Mouse (Mus musculus): ENCODE results near the gene P2ry14.

GRCm38 (mm10) chr3:59125783-59126555 is 27.4 kb downstream of the P2ry14 start:
- no peak for TF ChIP-seq USF1 (IDR thresholded peaks at IDR 0.05; ENCODE audit: low read depth)
- TF ChIP-seq POLR2A (IDR thresholded peaks at IDR 0.05; ENCODE audit: insufficient read length, low read depth), result no peak
- no peak for TF ChIP-seq E2F4 (IDR thresholded peaks at IDR 0.05; ENCODE audit: insufficient read depth)
- no peak for TF ChIP-seq POLR2AphosphoS2 (IDR thresholded peaks at IDR 0.05; ENCODE audit: insufficient read length, low read depth)
- TF ChIP-seq TCF12 (IDR thresholded peaks at IDR 0.05; ENCODE audit: insufficient read depth, poor library complexity, severe bottlenecking), result no peak
